Comparison of ENCODE assay signal across 1 mouse cellular context in the genomic region with DNA sequence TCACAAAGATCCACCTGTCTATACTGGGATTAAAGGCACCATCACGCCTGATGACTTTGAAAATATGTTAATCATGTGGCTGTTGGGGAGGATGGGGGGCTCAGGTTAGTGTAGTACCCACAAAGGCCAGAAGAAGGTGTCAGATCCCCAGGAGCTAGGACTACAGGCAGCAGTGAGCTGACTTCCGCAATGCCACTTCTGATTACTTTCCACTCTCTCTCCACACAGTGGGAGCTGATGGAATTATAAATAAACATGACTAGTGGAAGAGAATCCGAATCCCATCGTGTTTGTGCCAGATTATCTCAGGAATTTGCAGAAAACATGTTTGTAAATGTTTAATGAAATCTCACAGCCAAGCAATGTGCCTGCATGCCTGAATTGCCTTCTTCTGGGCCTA.
TF ChIP-seq lines count a peak whose summit lies in the region.

No protein-coding gene starts in this region.

TF ChIP-seq in MEL, 35 proteins besides CTCF, POLR2A, EP300 and RAD21 (continued from another document):
- TF ChIP-seq CHD2 (IDR thresholded peaks at IDR 0.05; ENCODE audit: low read length): no peak
